Mouse (Mus musculus): ENCODE measurements around the gene Tnr. TPM values are rescaled to one million over a fixed set of nuclear protein-coding genes. Genes with fewer than 3 reads are reported as not detected.

The Tnr gene
- polyA plus RNA-seq, 1 experiment, result 6.9 TPM

- TF ChIP-seq POLR2A (IDR thresholded peaks at IDR 0.05; ENCODE audit: borderline replicate concordance, extremely low read depth, insufficient read depth, insufficient read length, poor library complexity, severe bottlenecking) (no peak), CTCF (IDR thresholded peaks at IDR 0.05; ENCODE audit: borderline replicate concordance, extremely low read depth, insufficient read depth, insufficient read length) (no peak)
- DNase-seq (ENCODE audit: low read depth), result no peak
Measured at GRCm38 (mm10) chr1:159879866-159880265, 356.3 kb downstream of the Tnr start.

- peak; percentile 34 for DNase-seq (ENCODE audit: low read depth)
- no peak for TF ChIP-seq POLR2A (IDR thresholded peaks at IDR 0.05; ENCODE audit: borderline replicate concordance, extremely low read depth, insufficient read depth, insufficient read length, poor library complexity, severe bottlenecking)
- no peak for TF ChIP-seq CTCF (IDR thresholded peaks at IDR 0.05; ENCODE audit: borderline replicate concordance, extremely low read depth, insufficient read depth, insufficient read length)
Measured at GRCm38 (mm10) chr1:159885476-159885875, 361.9 kb downstream of the Tnr start.

GRCm38 (mm10) chr1:159888611-159889010 is 365.0 kb downstream of the Tnr start:
- no peak for DNase-seq (ENCODE audit: low read depth)
- no peak for TF ChIP-seq POLR2A (IDR thresholded peaks at IDR 0.05; ENCODE audit: borderline replicate concordance, extremely low read depth, insufficient read depth, insufficient read length, poor library complexity, severe bottlenecking)
- TF ChIP-seq CTCF (IDR thresholded peaks at IDR 0.05; ENCODE audit: borderline replicate concordance, extremely low read depth, insufficient read depth, insufficient read length), result no peak

GRCm38 (mm10) chr1:159889012-159889765 is 365.6 kb downstream of the Tnr start:
- TF ChIP-seq CTCF (IDR thresholded peaks at IDR 0.05; ENCODE audit: borderline replicate concordance, extremely low read depth, insufficient read depth, insufficient read length) (no peak), POLR2A (IDR thresholded peaks at IDR 0.05; ENCODE audit: borderline replicate concordance, extremely low read depth, insufficient read depth, insufficient read length, poor library complexity, severe bottlenecking) (no peak)

GRCm38 (mm10) chr1:159890524-159890923 is 367.0 kb downstream of the Tnr start:
- TF ChIP-seq CTCF (IDR thresholded peaks at IDR 0.05; ENCODE audit: borderline replicate concordance, extremely low read depth, insufficient read depth, insufficient read length) (no peak), POLR2A (IDR thresholded peaks at IDR 0.05; ENCODE audit: borderline replicate concordance, extremely low read depth, insufficient read depth, insufficient read length, poor library complexity, severe bottlenecking) (no peak)

More at GRCm38 (mm10) chr1:159889012-159889765, 365.6 kb downstream of the Tnr start:
- no peak for DNase-seq (ENCODE audit: low read depth)

GRCm38 (mm10) chr1:159895094-159895493 is 371.5 kb downstream of the Tnr start:
- DNase-seq (ENCODE audit: low read depth), result no peak

More at GRCm38 (mm10) chr1:159890524-159890923, 367.0 kb downstream of the Tnr start:
- no peak for DNase-seq (ENCODE audit: low read depth)

GRCm38 (mm10) chr1:159899991-159900390 is 376.4 kb downstream of the Tnr start:
- TF ChIP-seq CTCF (IDR thresholded peaks at IDR 0.05; ENCODE audit: borderline replicate concordance, extremely low read depth, insufficient read depth, insufficient read length) (no peak), POLR2A (IDR thresholded peaks at IDR 0.05; ENCODE audit: borderline replicate concordance, extremely low read depth, insufficient read depth, insufficient read length, poor library complexity, severe bottlenecking) (no peak)
- no peak for DNase-seq (ENCODE audit: low read depth)

More at GRCm38 (mm10) chr1:159895094-159895493, 371.5 kb downstream of the Tnr start:
- no peak for TF ChIP-seq CTCF (IDR thresholded peaks at IDR 0.05; ENCODE audit: borderline replicate concordance, extremely low read depth, insufficient read depth, insufficient read length)
- TF ChIP-seq POLR2A (IDR thresholded peaks at IDR 0.05; ENCODE audit: borderline replicate concordance, extremely low read depth, insufficient read depth, insufficient read length, poor library complexity, severe bottlenecking), result no peak

- peak; percentile 53 for DNase-seq (ENCODE audit: low read depth)
- no peak for TF ChIP-seq CTCF (IDR thresholded peaks at IDR 0.05; ENCODE audit: borderline replicate concordance, extremely low read depth, insufficient read depth, insufficient read length)
- TF ChIP-seq POLR2A (IDR thresholded peaks at IDR 0.05; ENCODE audit: borderline replicate concordance, extremely low read depth, insufficient read depth, insufficient read length, poor library complexity, severe bottlenecking), result no peak
Measured at GRCm38 (mm10) chr1:159900639-159901038, 377.1 kb downstream of the Tnr start.

- TF ChIP-seq POLR2A (IDR thresholded peaks at IDR 0.05; ENCODE audit: borderline replicate concordance, extremely low read depth, insufficient read depth, insufficient read length, poor library complexity, severe bottlenecking) (no peak), CTCF (IDR thresholded peaks at IDR 0.05; ENCODE audit: borderline replicate concordance, extremely low read depth, insufficient read depth, insufficient read length) (no peak)
- DNase-seq (ENCODE audit: low read depth), result peak; percentile 71
Measured at GRCm38 (mm10) chr1:159901366-159902119, 378.0 kb downstream of the Tnr start.

- DNase-seq (ENCODE audit: low read depth), result no peak
- TF ChIP-seq CTCF (IDR thresholded peaks at IDR 0.05; ENCODE audit: borderline replicate concordance, extremely low read depth, insufficient read depth, insufficient read length), result no peak
- TF ChIP-seq POLR2A (IDR thresholded peaks at IDR 0.05; ENCODE audit: borderline replicate concordance, extremely low read depth, insufficient read depth, insufficient read length, poor library complexity, severe bottlenecking), result no peak
Measured at GRCm38 (mm10) chr1:159902120-159902497, 378.5 kb downstream of the Tnr start.

GRCm38 (mm10) chr1:159911006-159911405 is 387.4 kb downstream of the Tnr start:
- DNase-seq (ENCODE audit: low read depth), result no peak
- no peak for TF ChIP-seq POLR2A (IDR thresholded peaks at IDR 0.05; ENCODE audit: borderline replicate concordance, extremely low read depth, insufficient read depth, insufficient read length, poor library complexity, severe bottlenecking)
- TF ChIP-seq CTCF (IDR thresholded peaks at IDR 0.05; ENCODE audit: borderline replicate concordance, extremely low read depth, insufficient read depth, insufficient read length), result peak; percentile 39; the same call in 1 of the 2 replicates
